Mouse (Mus musculus): ENCODE data around the gene Mrpl44. TPM values are rescaled to one million over a fixed set of nuclear protein-coding genes. Genes with fewer than 3 reads are reported as not detected.

Gene Mrpl44
- 10 to 100 TPM; 33.6 to 47.8 TPM for polyA plus RNA-seq (2017; shearing (Covaris generic))

GRCm38 (mm10) chr1:79775927-79776458 is at the start of gene Mrpl44, which contains the start of gene Wdfy1:
Gene Mrpl44 (plus strand): TSS chr1:79776018.
Gene Wdfy1 (minus strand): TSS chr1:79776143.

Other genes with a start within 250 kb of the Mrpl44 start
- gene Ap1s3, start 104.0 kb upstream of the Mrpl44 start, polyA plus RNA-seq (2017; shearing (Covaris generic)): 1 to 10 TPM; 1.1 to 1.7 TPM
- 10 to 100 TPM; 20.5 to 24.2 TPM for gene Wdfy1, start 125 bp downstream of the Mrpl44 start, polyA plus RNA-seq (2017; shearing (Covaris generic))
- 1 to 10 TPM; 2.1 to 3.7 TPM for gene Serpine2, start 85.2 kb downstream of the Mrpl44 start, polyA plus RNA-seq (2017; shearing (Covaris generic))

Measured in inflammation-experienced regulatory T-cells (primary cell).